Mouse (Mus musculus): ENCODE results near the gene Safb2. TPM values are rescaled to one million over a fixed set of nuclear protein-coding genes. Genes with fewer than 3 reads are reported as not detected.

Gene Safb2
- polyA plus RNA-seq, 1 experiment from 2014 or later, result 76.5 TPM

GRCm38 (mm10) chr17:56607521-56608062 is 23.2 kb upstream of the Safb2 start:
- Histone ChIP-seq H3K4me1 (peaks cover 40% of the 10 kb centered on the region), H3K9ac (replicated peaks) (no peak overlapping the region), H3K4me3 (replicated peaks) (no peak overlapping the region), H3K4me2 (no peak overlapping the region), H3K9me3 (replicated peaks) (no peaks in the 10 kb centered on the region), H3K36me3 (peaks cover 52% of the 10 kb centered on the region), H3K27ac (replicated peaks) (no peak overlapping the region), H3K27me3 (replicated peaks) (no peaks in the 10 kb centered on the region)
- ATAC-seq (ENCODE audit: low FRiP score), result no peak
- WGBS, result 72% methylated on average over 3 of the region's 3 CpGs

GRCm38 (mm10) chr17:56605431-56605830 is 21.0 kb upstream of the Safb2 start:
- Histone ChIP-seq H3K9ac (replicated peaks) (no peak overlapping the region), H3K4me2 (no peak overlapping the region), H3K4me1 (peaks cover 25% of the 10 kb centered on the region), H3K36me3 (peaks cover 73% of the 10 kb centered on the region), H3K4me3 (replicated peaks) (no peak overlapping the region), H3K9me3 (replicated peaks) (no peaks in the 10 kb centered on the region), H3K27me3 (replicated peaks) (no peaks in the 10 kb centered on the region), H3K27ac (replicated peaks) (no peak overlapping the region)
- ATAC-seq (ENCODE audit: low FRiP score), result no peak
- 93% methylated on average over 9 of the region's 9 CpGs for WGBS

GRCm38 (mm10) chr17:56604422-56604821 is 20.0 kb upstream of the Safb2 start:
- Histone ChIP-seq H3K4me1 (peaks cover 20% of the 10 kb centered on the region), H3K9me3 (replicated peaks) (no peaks in the 10 kb centered on the region), H3K36me3 (peaks cover 83% of the 10 kb centered on the region), H3K4me3 (replicated peaks) (no peak overlapping the region), H3K27me3 (replicated peaks) (no peaks in the 10 kb centered on the region), H3K27ac (replicated peaks) (no peak overlapping the region), H3K4me2 (no peak overlapping the region), H3K9ac (replicated peaks) (no peak overlapping the region)
- 93% methylated on average over 3 of the region's 3 CpGs for WGBS
- no peak for ATAC-seq (ENCODE audit: low FRiP score)

- H3K4me1 ChIP-seq, result peaks cover 17% of the 10 kb centered on the region
- no peak overlapping the region for H3K4me2 ChIP-seq
- H3K27ac ChIP-seq (replicated peaks), result no peak overlapping the region
- H3K36me3 ChIP-seq, result peaks cover 87% of the 10 kb centered on the region
- H3K9me3 ChIP-seq (replicated peaks), result no peaks in the 10 kb centered on the region
- H3K27me3 ChIP-seq (replicated peaks), result no peaks in the 10 kb centered on the region
- H3K4me3 ChIP-seq (replicated peaks), result no peak overlapping the region
- ATAC-seq (ENCODE audit: low FRiP score), result no peak
- WGBS, result 90% methylated on average over 9 of the region's 9 CpGs
- H3K9ac ChIP-seq (replicated peaks), result no peak overlapping the region
Measured at GRCm38 (mm10) chr17:56604070-56604380, 19.6 kb upstream of the Safb2 start.

GRCm38 (mm10) chr17:56603186-56604069 is 19.0 kb upstream of the Safb2 start:
- Histone ChIP-seq H3K4me1 (peaks cover 11% of the 10 kb centered on the region), H3K9ac (replicated peaks) (no peak overlapping the region), H3K27me3 (replicated peaks) (no peaks in the 10 kb centered on the region), H3K9me3 (replicated peaks) (no peaks in the 10 kb centered on the region), H3K27ac (replicated peaks) (no peak overlapping the region), H3K4me2 (no peak overlapping the region), H3K4me3 (replicated peaks) (no peak overlapping the region), H3K36me3 (peaks cover 87% of the 10 kb centered on the region)
- no peak for ATAC-seq (ENCODE audit: low FRiP score)
- WGBS, result 95% methylated on average over 28 of the region's 28 CpGs

GRCm38 (mm10) chr17:56593527-56594271 is 9.3 kb upstream of the Safb2 start:
- Histone ChIP-seq H3K4me2 (no peak overlapping the region), H3K9ac (replicated peaks) (no peak overlapping the region), H3K36me3 (peaks cover 87% of the 10 kb centered on the region), H3K27ac (replicated peaks) (no peak overlapping the region), H3K9me3 (replicated peaks) (no peaks in the 10 kb centered on the region), H3K4me1 (peaks cover 20% of the 10 kb centered on the region), H3K27me3 (replicated peaks) (no peaks in the 10 kb centered on the region), H3K4me3 (replicated peaks) (no peak overlapping the region)
- ATAC-seq (ENCODE audit: low FRiP score), result no peak
- 90% methylated on average over 8 of the region's 8 CpGs for WGBS

GRCm38 (mm10) chr17:56592553-56592952 is 8.2 kb upstream of the Safb2 start:
- no peak overlapping the region for H3K27ac ChIP-seq (replicated peaks)
- no peak for ATAC-seq (ENCODE audit: low FRiP score)
- H3K9me3 ChIP-seq (replicated peaks), result no peaks in the 10 kb centered on the region

GRCm38 (mm10) chr17:56588921-56589320 is 4.5 kb upstream of the Safb2 start:
- no peak for ATAC-seq (ENCODE audit: low FRiP score)
- Histone ChIP-seq H3K9me3 (replicated peaks) (no peaks in the 10 kb centered on the region), H3K4me2 (no peak overlapping the region), H3K27me3 (replicated peaks) (no peaks in the 10 kb centered on the region), H3K4me3 (replicated peaks) (no peak overlapping the region), H3K27ac (replicated peaks) (no peak overlapping the region), H3K9ac (replicated peaks) (no peak overlapping the region), H3K36me3 (peaks cover 63% of the 10 kb centered on the region), H3K4me1 (peaks cover 50% of the 10 kb centered on the region)
- 100% methylated on average over 4 of the region's 4 CpGs for WGBS

More at GRCm38 (mm10) chr17:56592553-56592952, 8.2 kb upstream of the Safb2 start:
- Histone ChIP-seq H3K4me3 (replicated peaks) (no peak overlapping the region), H3K27me3 (replicated peaks) (no peaks in the 10 kb centered on the region), H3K9ac (replicated peaks) (no peak overlapping the region), H3K4me2 (no peak overlapping the region), H3K4me1 (peaks cover 31% of the 10 kb centered on the region), H3K36me3 (peaks cover 91% of the 10 kb centered on the region)

GRCm38 (mm10) chr17:56587773-56588172 is 3.4 kb upstream of the Safb2 start:
- 68% methylated on average over 1 of the region's 1 CpGs for WGBS
- no peak overlapping the region for H3K27ac ChIP-seq (replicated peaks)
- no peak for ATAC-seq (ENCODE audit: low FRiP score)
- no peak overlapping the region for H3K4me3 ChIP-seq (replicated peaks)
- H3K9ac ChIP-seq (replicated peaks), result no peak overlapping the region
- H3K4me2 ChIP-seq, result peak overlapping the region; percentile 88; the same call in 1 of the 2 replicates
- H3K4me1 ChIP-seq, result peaks cover 59% of the 10 kb centered on the region
- H3K9me3 ChIP-seq (replicated peaks), result no peaks in the 10 kb centered on the region
- H3K27me3 ChIP-seq (replicated peaks), result no peaks in the 10 kb centered on the region
- H3K36me3 ChIP-seq, result peaks cover 56% of the 10 kb centered on the region

GRCm38 (mm10) chr17:56585171-56585821 is 911 bp upstream of the Safb2 start:
- H3K9me3 ChIP-seq (replicated peaks), result no peaks in the 10 kb centered on the region
- peak; percentile 8 for ATAC-seq (ENCODE audit: low FRiP score)
- peak overlapping the region; percentile 71 for H3K4me3 ChIP-seq (replicated peaks)
- no peaks in the 10 kb centered on the region for H3K27me3 ChIP-seq (replicated peaks)
- H3K27ac ChIP-seq (replicated peaks), result peak overlapping the region; percentile 95
- peaks cover 51% of the 10 kb centered on the region for H3K36me3 ChIP-seq
- peak overlapping the region; percentile 86 for H3K9ac ChIP-seq (replicated peaks)
- peaks cover 67% of the 10 kb centered on the region for H3K4me1 ChIP-seq
- under 1% methylated on average over 61 of the region's 61 CpGs for whole genome bisulfite sequencing
- H3K4me2 ChIP-seq, result peak overlapping the region; percentile 88

GRCm38 (mm10) chr17:56583611-56584256 is 651 bp downstream of the Safb2 start:
- H3K9me3 ChIP-seq (replicated peaks), result no peaks in the 10 kb centered on the region
- H3K4me2 ChIP-seq, result peak overlapping the region; percentile 92
- peaks cover 51% of the 10 kb centered on the region for H3K36me3 ChIP-seq
- H3K4me3 ChIP-seq (replicated peaks), result peak overlapping the region; percentile 88
- peaks cover 62% of the 10 kb centered on the region for H3K4me1 ChIP-seq
- H3K27me3 ChIP-seq (replicated peaks), result no peaks in the 10 kb centered on the region
- peak overlapping the region; percentile 87 for H3K9ac ChIP-seq (replicated peaks)
- peak; percentile 0; the same call in 1 of the 2 replicates for ATAC-seq (ENCODE audit: low FRiP score)
- peak overlapping the region; percentile 95 for H3K27ac ChIP-seq (replicated peaks)
- 5% methylated on average over 33 of the region's 33 CpGs for WGBS
